Mouse (Mus musculus): ENCODE measurements at regions not wholly inside any gene's neighbourhood (a gene's known extent, or its start where the extent isn't known, plus 50 kb on each side); places are given as distances from the start of the nearest gene placed in this dataset.

DNA sequence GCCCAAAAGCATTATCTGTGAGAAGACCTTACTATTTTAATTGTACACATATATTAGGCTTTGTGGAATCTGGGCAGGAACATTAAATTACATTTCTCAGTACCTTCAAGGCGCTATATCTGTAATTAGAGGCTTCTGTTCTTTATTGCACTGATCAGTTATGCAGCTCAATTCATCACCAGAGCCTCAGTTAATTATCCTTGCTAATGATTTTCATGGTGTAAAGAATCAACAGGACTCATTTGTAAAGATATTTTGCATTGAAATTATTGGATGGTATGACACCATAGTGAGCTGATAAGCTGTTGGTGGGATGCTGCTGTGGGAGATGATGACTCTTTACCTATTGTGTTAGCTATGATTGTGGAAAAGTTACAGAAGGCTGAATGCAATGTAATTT lies 1490.9 kb upstream of the Slc39a10 start:
- Histone ChIP-seq H3K27me3 (no peaks in the 10 kb centered on the region), H3K27ac (no peak overlapping the region), H3K4me1 (replicated peaks) (no peaks in the 10 kb centered on the region), H3K36me3 (no peaks in the 10 kb centered on the region), H3K9me3 (no peaks in the 10 kb centered on the region), H3K9ac (replicated peaks) (no peak overlapping the region), H3K4me3 (replicated peaks) (no peak overlapping the region), H3K4me2 (no peak overlapping the region)
- no peak for ATAC-seq (ENCODE audit: insufficient number of reproducible peaks, insufficient read depth, low FRiP score, low TSS enrichment, low read depth)
- 71% methylated on average over 1 of the region's 1 CpGs for WGBS

DNA sequence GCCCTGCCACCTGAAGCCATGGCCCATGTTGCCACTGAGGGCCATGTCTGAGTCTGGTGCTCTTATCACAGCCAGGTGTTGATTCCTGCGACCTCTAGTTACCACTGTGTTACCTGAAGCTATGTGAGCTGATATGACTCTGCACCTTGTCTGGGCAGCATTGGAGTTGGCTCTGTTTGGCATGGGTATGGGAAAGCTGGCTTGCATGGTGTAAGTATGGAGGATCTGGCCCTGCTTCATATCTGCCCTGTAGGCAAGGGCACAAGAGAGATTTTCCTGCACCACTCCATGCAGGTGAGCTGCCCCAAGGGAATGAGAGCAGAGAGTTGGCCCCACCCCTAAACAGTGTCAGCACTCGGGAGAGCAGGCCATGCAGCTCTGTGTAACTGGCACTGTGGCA lies 1487.5 kb upstream of the Slc39a10 start:
- no peaks in the 10 kb centered on the region for H3K36me3 ChIP-seq
- no peaks in the 10 kb centered on the region for H3K4me1 ChIP-seq (replicated peaks)
- H3K9me3 ChIP-seq: no peaks in the 10 kb centered on the region
- no peak overlapping the region for H3K27ac ChIP-seq
- 0 out of 2 replicates have a peak, but pooled peaks have one; percentile 37 for ATAC-seq (ENCODE audit: insufficient number of reproducible peaks, insufficient read depth, low FRiP score, low TSS enrichment, low read depth)
- H3K27me3 ChIP-seq: no peaks in the 10 kb centered on the region
- WGBS: 72% methylated on average over 2 of the region's 2 CpGs
- H3K9ac ChIP-seq (replicated peaks): no peak overlapping the region
- no peak overlapping the region for H3K4me2 ChIP-seq
- no peak overlapping the region for H3K4me3 ChIP-seq (replicated peaks)

DNA sequence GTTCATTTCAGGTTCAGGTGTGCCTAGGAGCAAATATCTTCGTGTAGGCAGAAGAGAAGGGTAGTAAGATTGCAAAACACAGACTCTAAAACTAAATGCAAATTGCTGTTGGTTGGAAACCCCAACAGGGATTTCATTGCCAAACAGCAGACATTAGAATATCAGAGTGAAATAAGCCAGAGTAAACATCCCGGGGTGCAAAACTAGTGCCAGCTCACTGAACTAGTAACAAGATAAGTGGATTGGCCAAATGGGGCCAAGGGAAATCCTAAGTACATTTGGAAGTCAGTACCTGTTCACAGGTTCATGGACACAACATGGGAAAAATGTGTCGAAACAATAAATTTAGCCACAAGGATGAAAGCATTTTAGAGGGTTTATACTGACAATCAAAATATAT lies 1458.8 kb upstream of the Slc39a10 start:
- Histone ChIP-seq H3K4me2 (no peak overlapping the region), H3K4me3 (replicated peaks) (no peak overlapping the region), H3K4me1 (replicated peaks) (no peaks in the 10 kb centered on the region), H3K9me3 (no peaks in the 10 kb centered on the region), H3K9ac (replicated peaks) (no peak overlapping the region), H3K36me3 (no peaks in the 10 kb centered on the region), H3K27me3 (no peaks in the 10 kb centered on the region), H3K27ac (no peak overlapping the region)
- no peak for ATAC-seq (ENCODE audit: insufficient number of reproducible peaks, insufficient read depth, low FRiP score, low TSS enrichment, low read depth)
- 85% methylated on average over 3 of the region's 3 CpGs for WGBS

DNA sequence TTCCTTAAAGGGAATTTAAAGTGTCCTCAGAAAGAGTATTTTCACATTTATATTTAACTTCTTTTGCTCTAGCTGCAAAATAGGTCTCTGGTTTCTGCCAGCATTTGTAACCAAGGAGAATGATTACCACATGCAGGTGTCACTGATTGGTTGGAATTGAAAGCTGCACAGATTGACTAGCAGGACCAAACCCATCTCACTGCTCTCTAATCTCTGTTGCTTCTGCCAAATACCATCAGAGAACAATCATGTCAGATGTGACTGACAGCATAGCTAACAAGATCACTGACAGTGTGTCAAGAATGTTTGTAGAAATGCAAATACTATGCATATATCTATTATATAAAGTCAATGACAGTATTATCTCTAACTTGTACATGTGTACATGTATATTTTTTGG lies 1450.3 kb upstream of the Slc39a10 start:
- Histone ChIP-seq H3K27ac (no peak overlapping the region), H3K36me3 (no peaks in the 10 kb centered on the region), H3K27me3 (no peaks in the 10 kb centered on the region), H3K4me3 (replicated peaks) (no peak overlapping the region), H3K4me1 (replicated peaks) (no peaks in the 10 kb centered on the region), H3K9me3 (no peaks in the 10 kb centered on the region), H3K9ac (replicated peaks) (no peak overlapping the region), H3K4me2 (no peak overlapping the region)
- ATAC-seq (ENCODE audit: insufficient number of reproducible peaks, insufficient read depth, low FRiP score, low TSS enrichment, low read depth): no peak

All from limb, embryonic 12.5 days (tissue).